Mouse (Mus musculus): ENCODE measurements around the gene Foxl1.
A peak's percentile ranks its signal among the peaks of the same experiment; 100 is the strongest.

Gene Foxl1

GRCm38 (mm10) chr8:121093496-121093895 is 34.2 kb upstream of the Foxl1 start:
- DNase-seq (ENCODE audit: low spot score in 2 of 2) = no peak

- DNase-seq (ENCODE audit: low spot score in 2 of 2) = peak; percentile 47 to 53
Measured at GRCm38 (mm10) chr8:121104049-121104818, 23.5 kb upstream of the Foxl1 start.

GRCm38 (mm10) chr8:121107668-121108656 is 19.8 kb upstream of the Foxl1 start, which contains the start of gene Mthfsd:
Gene Mthfsd, minus strand, starts transcription at chr8:121108392.
- peak; percentile 98 for DNase-seq (ENCODE audit: low spot score in 2 of 2)

GRCm38 (mm10) chr8:121108657-121109056 is 19.1 kb upstream of the Foxl1 start:
- DNase-seq (ENCODE audit: low spot score in 2 of 2) = no peak

GRCm38 (mm10) chr8:121111145-121111907 is 16.4 kb upstream of the Foxl1 start:
- DNase-seq (ENCODE audit: low spot score in 2 of 2) = peak; percentile 67 to 77

GRCm38 (mm10) chr8:121113261-121113660 is 14.5 kb upstream of the Foxl1 start:
- DNase-seq (ENCODE audit: low spot score in 2 of 2) = peak; percentile 89 to 90

- DNase-seq (ENCODE audit: low spot score in 2 of 2) = no peak
Measured at GRCm38 (mm10) chr8:121115136-121115535, 12.6 kb upstream of the Foxl1 start.

GRCm38 (mm10) chr8:121115948-121116347 is 11.8 kb upstream of the Foxl1 start, which contains the start of gene Foxc2:
Gene Foxc2, plus strand, starts transcription at chr8:121116171.
- DNase-seq (ENCODE audit: low spot score in 2 of 2) = peak; percentile 73 to 74

GRCm38 (mm10) chr8:121116591-121117185 is 11.1 kb upstream of the Foxl1 start:
- DNase-seq (ENCODE audit: low spot score in 2 of 2) = no peak

GRCm38 (mm10) chr8:121117186-121117651 is 10.5 kb upstream of the Foxl1 start:
- no peak for DNase-seq (ENCODE audit: low spot score in 2 of 2)

GRCm38 (mm10) chr8:121117906-121118305 is 9.8 kb upstream of the Foxl1 start:
- no peak for DNase-seq (ENCODE audit: low spot score in 2 of 2)

GRCm38 (mm10) chr8:121118634-121119420 is 8.9 kb upstream of the Foxl1 start:
- DNase-seq (ENCODE audit: low spot score in 2 of 2) = no peak

- DNase-seq (ENCODE audit: low spot score in 2 of 2) = no peak
Measured at GRCm38 (mm10) chr8:121119635-121120455, 7.9 kb upstream of the Foxl1 start.

GRCm38 (mm10) chr8:121120456-121121419 is 7.0 kb upstream of the Foxl1 start:
- no peak for DNase-seq (ENCODE audit: low spot score in 2 of 2)

GRCm38 (mm10) chr8:121121704-121122103 is 6.0 kb upstream of the Foxl1 start:
- DNase-seq (ENCODE audit: low spot score in 2 of 2) = no peak

GRCm38 (mm10) chr8:121122368-121122767 is 5.4 kb upstream of the Foxl1 start:
- no peak for DNase-seq (ENCODE audit: low spot score in 2 of 2)

GRCm38 (mm10) chr8:121123113-121123512 is 4.6 kb upstream of the Foxl1 start:
- DNase-seq (ENCODE audit: low spot score in 2 of 2) = no peak
